Mouse (Mus musculus) cerebellum, adult 2 months (tissue): ENCODE measurements around the gene Dmkn. TPM values are rescaled to one million over a fixed set of nuclear protein-coding genes. Genes with fewer than 3 reads are reported as not detected.
A peak's percentile ranks its signal among the peaks of the same experiment; 100 is the strongest.

Experiments used
- DNase-seq, 2 experiments: peaks; one replicate each; pipeline ENCODE4 v3.0.0; 2021
- H3K27ac ChIP-seq: fragments of 200-500 bp; 2 replicates; pipeline ENCODE4 v1.5.1; 2012; ENCODE audit warnings: low read length, control low read depth, inconsistent platforms; ENCODE audit not compliant: insufficient read depth
- H3K27me3 ChIP-seq: fragments of 200-500 bp; 2 replicates; pipeline ENCODE4 v1.6.1; 2012; ENCODE audit warnings: inconsistent platforms, mild to moderate bottlenecking, low read length, moderate library complexity; ENCODE audit not compliant: control insufficient read depth, insufficient read depth
- H3K4me1 ChIP-seq: fragments of 200-500 bp; 2 replicates; pipeline ENCODE4 v1.6.1; 2011; ENCODE audit warnings: low read length; ENCODE audit not compliant: control insufficient read depth, insufficient read depth
- H3K4me3 ChIP-seq: fragments of 200-500 bp; replicated peaks from 2 replicates; pipeline ENCODE3; 2011; ENCODE audit warnings: mild to moderate bottlenecking, low read depth, low read length, control low read depth; ENCODE audit not compliant: insufficient read depth
- CTCF ChIP-seq: fragments of 200-500 bp; IDR thresholded peaks from 2 replicates; pipeline ENCODE4 v1.5.1; 2011; ENCODE audit warnings: low read depth, mild to moderate bottlenecking, control low read depth, low read length, moderate library complexity, borderline replicate concordance; ENCODE audit not compliant: insufficient read depth
- POLR2A ChIP-seq: fragments of 200-500 bp; IDR thresholded peaks from 2 replicates; pipeline ENCODE4 v1.6.1; 2011; ENCODE audit warnings: low read length, control low read depth, borderline replicate concordance; ENCODE audit not compliant: insufficient read depth
- WGBS: fragments of 180-500 bp; shearing (Covaris S2); methylation state at CpG from one replicate; pipeline ENCODE4 v1.1.7; 2018; 5-methylcytosine and 5-hydroxymethylcytosine counted together
- polyA plus RNA-seq: library from polyadenylated mRNA; depleted of rRNA; stranded (reverse); fragments of >200 nt; gene quantifications from 2 replicates; pipeline ENCODE4 v1.2.3, GENCODE M21; 2012

Dmkn gene
- polyA plus RNA-seq, 1 experiment, result 1.4 TPM

DNA sequence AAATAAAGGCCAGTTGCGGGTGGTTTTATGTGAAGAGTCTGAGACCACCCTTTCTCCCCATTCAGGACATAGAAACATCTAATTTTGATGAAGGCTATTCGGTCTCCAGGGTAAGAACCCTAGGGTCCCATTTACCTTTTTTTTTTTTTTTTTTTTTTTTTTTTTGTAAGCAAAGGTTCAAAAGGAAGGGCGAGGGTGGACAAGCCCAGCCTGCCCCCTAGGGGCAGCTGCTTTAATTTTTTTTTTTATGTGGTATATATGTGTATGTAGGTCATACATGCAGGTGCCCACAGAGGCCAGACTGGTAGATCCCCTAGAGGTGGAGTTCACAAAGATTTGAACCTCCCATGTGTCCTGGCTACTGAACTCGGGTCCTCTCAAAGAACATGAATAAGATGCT lies 2.9 kb downstream of the Dmkn start:
- 87% methylated on average over 4 of the region's 4 CpGs for WGBS
- H3K27me3 ChIP-seq, result no peaks in the 10 kb centered on the region
- no peak for DNase-seq
- H3K27ac ChIP-seq, result no peak overlapping the region
- H3K4me3 ChIP-seq, result no peak overlapping the region
- TF ChIP-seq CTCF, result no peak
- no peak for TF ChIP-seq POLR2A
- H3K4me1 ChIP-seq, result no peaks in the 10 kb centered on the region

DNA sequence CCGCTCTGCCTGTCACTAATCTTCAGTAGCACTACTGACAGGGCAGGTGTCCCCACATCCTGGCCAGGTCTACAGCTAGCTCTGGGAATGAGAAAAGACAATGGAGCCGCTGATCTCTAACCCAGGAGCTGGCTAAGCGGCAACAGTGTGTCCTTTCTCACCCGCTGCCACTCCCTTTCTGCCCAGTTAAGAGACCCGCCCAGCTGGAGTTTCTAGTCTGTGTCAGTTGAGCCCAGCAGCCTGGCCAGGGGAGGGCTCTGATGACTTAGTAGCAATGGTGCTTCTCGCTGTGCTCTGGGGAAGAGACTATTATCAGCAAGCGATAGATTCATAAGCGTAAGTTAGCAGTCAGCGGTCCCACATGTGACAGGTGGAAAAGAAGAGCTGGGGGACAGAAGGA lies 5.7 kb downstream of the Dmkn start:
- no peak overlapping the region for H3K4me3 ChIP-seq
- no peak overlapping the region for H3K27ac ChIP-seq
- no peaks in the 10 kb centered on the region for H3K27me3 ChIP-seq
- TF ChIP-seq POLR2A (no peak), CTCF (no peak)
- DNase-seq, result no peak
- H3K4me1 ChIP-seq, result no peaks in the 10 kb centered on the region
- WGBS, result 30% methylated on average over 9 of the region's 9 CpGs

DNA sequence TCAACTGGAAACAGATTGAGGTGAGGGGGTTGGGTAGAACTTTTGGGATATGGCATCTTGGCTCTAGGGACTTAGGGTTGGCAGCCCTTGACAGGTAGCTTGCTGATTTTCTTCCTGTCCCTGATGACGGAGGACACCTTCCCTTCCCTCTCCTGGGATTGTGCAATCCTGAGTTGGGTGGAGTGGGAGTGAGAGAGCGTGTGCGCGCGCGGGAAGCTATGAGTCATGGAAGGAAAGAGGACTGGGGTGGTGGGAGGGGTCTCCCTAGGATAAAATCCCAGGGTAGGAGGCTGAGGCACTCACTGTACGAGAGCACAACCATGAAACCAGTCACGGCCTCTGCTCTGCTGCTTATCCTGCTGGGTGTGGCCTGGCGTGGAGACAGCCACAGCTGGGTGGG lies 12.5 kb downstream of the Dmkn start:
- no peak overlapping the region for H3K4me3 ChIP-seq
- TF ChIP-seq CTCF (no peak), POLR2A (no peak)
- no peaks in the 10 kb centered on the region for H3K27me3 ChIP-seq
- whole genome bisulfite sequencing, result 83% methylated on average over 9 of the region's 9 CpGs
- H3K4me1 ChIP-seq, result no peaks in the 10 kb centered on the region
- no peak for DNase-seq
- no peak overlapping the region for H3K27ac ChIP-seq

DNA sequence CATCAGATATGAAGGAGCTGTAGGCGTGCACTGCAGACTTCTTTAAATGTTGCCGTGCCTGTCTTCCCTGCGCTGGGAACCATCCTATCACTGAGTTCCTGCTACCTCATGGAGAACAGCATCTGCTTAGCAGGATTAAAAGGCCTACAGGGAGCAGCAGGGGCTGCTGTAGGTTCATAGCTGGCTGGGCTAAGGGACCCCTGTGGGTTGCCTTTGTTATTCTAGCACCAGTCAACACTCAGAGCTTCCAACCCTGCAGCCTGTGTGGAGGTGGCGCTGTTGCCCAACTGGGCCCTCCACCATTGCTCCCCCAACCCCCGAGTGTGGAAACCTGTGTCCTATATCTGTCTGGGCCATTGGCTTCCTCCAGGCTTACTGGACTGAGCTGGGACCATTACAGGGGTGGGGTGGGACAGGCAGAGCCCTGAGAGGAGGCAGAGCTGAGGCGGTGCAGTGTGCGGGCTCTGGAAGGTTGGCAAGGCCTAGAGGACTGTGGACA lies 13.6 kb downstream of the Dmkn start:
- no peak for DNase-seq
- no peak overlapping the region for H3K4me3 ChIP-seq
- WGBS, result 46% methylated on average over 7 of the region's 7 CpGs
- H3K4me1 ChIP-seq, result no peaks in the 10 kb centered on the region
- no peak for TF ChIP-seq POLR2A
- no peak for TF ChIP-seq CTCF
- H3K27me3 ChIP-seq, result no peaks in the 10 kb centered on the region
- H3K27ac ChIP-seq, result no peak overlapping the region

DNA sequence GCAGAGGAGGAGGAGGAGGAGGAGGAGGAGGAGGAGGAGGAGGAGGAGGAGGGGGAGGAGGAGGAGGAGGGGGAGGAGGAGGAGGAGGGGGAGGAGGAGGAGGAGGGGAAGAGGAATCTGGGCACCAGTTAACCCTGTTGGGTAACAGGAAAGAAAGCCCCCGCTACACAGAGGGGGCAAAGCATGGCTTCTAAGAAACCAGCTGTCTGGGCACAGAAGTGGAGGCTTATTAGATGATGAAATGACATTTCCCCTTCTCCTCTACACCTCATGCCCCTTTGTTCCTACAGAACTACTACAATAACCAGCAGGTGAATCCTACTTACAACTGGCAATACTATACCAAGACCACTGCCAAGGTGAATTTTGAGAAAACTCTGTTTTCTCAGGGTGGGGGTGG lies 14.4 kb downstream of the Dmkn start:
- DNase-seq, result no peak
- 64% methylated on average over 1 of the region's 1 CpGs for WGBS
- Histone ChIP-seq H3K4me1 (no peaks in the 10 kb centered on the region), H3K27ac (no peak overlapping the region), H3K27me3 (no peaks in the 10 kb centered on the region), H3K4me3 (no peak overlapping the region)
- TF ChIP-seq CTCF (no peak), POLR2A (no peak)

DNA sequence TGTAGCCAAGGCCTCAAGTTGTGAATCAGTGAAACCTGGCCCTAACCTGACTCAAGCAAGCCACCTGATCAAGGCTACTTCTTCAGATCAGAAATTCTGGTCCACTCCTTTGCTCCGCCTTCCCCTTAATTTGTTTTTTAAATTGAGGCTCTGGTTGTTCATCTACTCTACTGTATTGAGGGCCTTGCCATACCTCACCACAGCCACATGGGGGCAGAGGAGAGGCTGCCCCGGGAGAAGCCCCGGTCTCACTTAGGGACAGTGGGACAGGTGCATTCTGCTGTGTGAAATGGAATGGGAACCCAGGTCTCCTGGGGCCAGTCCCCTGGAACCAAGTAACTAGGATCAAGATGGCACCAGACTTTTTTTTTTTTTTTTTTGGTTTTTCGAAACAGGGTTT lies 18.2 kb downstream of the Dmkn start:
- no peaks in the 10 kb centered on the region for H3K27me3 ChIP-seq
- DNase-seq, result no peak
- no peaks in the 10 kb centered on the region for H3K4me1 ChIP-seq
- H3K27ac ChIP-seq, result no peak overlapping the region
- H3K4me3 ChIP-seq, result no peak overlapping the region
- 78% methylated on average over 4 of the region's 4 CpGs for WGBS
- TF ChIP-seq POLR2A (no peak), CTCF (peak; percentile 18; the same call in 1 of the 2 replicates)

GRCm38 (mm10) chr7:30782658-30783057 lies 19.1 kb downstream of the Dmkn start:
- no peak for DNase-seq
- Histone ChIP-seq H3K4me1 (no peaks in the 10 kb centered on the region), H3K4me3 (no peak overlapping the region), H3K27me3 (no peaks in the 10 kb centered on the region), H3K27ac (no peak overlapping the region)
- WGBS, result 80% methylated on average over 3 of the region's 3 CpGs
- no peak for TF ChIP-seq POLR2A
- no peak for TF ChIP-seq CTCF

DNA sequence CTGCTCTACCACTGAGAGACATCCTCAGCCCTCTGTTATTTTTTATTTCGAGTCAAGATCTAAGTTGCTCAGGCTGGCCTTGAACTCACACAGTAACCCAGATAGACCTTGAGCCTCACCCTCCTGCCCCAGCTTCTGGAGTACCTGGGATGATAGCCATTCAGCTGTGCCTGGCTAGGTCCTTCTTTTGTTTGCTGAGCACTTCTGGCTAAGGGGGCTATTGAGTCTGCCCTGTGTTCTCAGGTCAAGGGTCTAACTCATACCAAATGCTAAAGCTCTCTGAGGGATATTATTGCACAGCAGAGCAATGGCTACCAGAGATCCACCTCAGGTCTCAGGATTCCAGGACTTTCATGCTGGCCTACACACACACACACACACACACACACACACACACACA lies 21.6 kb downstream of the Dmkn start:
- TF ChIP-seq POLR2A, result no peak
- no peak for TF ChIP-seq CTCF
- Histone ChIP-seq H3K4me1 (no peaks in the 10 kb centered on the region), H3K4me3 (no peak overlapping the region), H3K27me3 (no peaks in the 10 kb centered on the region), H3K27ac (no peak overlapping the region)
- WGBS, result 73% methylated on average over 1 of the region's 1 CpGs
- DNase-seq, result no peak
